Mouse (Mus musculus): ENCODE measurements at regions not wholly inside any gene's neighbourhood (a gene's known extent, or its start where the extent isn't known, plus 50 kb on each side); places are given as distances from the start of the nearest gene placed in this dataset.

DNA sequence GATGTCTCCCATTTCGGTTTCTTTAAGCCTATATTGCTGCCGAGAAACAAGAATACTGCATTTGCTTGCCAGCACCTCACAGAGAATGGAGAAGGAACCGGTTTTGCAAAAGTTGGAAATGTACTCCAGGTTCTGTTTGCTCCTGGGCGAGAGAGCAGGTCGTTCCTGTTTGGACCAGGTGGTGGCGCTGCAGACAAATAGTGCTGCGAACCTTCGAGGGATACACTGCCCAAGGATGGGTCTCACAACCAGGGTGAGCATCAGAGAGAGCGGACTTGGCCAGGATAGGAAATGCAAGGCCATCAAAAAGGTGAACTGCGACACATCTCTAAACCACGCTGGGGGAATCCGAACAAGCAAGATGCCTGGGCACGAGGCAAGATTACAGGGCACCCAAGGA is 54.0 kb upstream of the Ets2 start:
- H3K27me3 ChIP-seq: no peaks in the 10 kb centered on the region
- peak; percentile 92 for TF ChIP-seq CTCF (IDR thresholded peaks at IDR 0.05)
- DNase-seq (ENCODE audit: low read depth, low spot score) (no peak), ATAC-seq (peak; percentile 44)
- in situ Hi-C loops (cut with MboI; ENCODE audit: low pct_unique_long_range_greater_than_20kb): no loop called here
- CTCF ChIA-PET: interaction anchor here (1.5 kb wide), 2 partner anchors 95 to 298 kb away, joined by 3 to 8 read pairs; no protein-coding TSS in a partner anchor
- POLR2A ChIA-PET: no interaction called here

DNA sequence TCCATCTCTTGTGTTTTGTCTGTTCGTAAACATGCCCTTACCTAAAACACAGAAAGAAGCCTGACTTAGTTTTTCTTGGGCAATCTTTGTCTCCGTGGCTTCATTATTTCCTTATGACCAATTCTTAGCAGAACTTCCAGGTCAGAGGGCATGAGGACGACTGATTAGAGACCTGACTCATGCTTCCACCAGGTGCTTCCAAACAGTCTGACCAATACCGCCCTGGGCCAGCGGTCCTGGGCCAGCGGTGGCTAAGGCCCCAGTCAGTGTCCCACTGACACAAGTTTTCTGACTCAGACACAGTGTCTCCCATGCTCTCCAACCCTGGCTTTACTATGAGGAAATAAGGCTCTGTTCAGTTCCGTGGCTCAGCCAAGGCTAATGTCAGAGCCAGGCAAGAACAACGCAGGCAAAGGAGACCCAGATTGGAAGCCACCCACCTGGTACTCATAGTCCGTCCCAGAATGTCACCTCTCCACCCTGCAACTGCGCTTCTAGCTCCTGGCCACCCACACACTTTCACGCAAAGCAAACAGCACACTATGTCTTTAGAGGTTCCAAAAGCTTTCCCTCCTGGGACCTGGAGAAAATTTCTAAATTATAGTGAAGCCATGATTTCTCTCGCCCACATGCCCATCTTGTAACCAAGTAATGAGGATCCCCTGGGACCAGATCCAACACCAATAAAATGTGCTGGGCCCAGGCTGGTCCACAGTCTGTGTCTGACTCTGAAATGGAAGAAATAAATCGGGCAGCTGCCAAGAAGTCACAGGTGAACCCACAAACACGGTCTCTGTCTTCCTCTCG is 56.6 kb upstream of the Erg start:
- POLR2A ChIA-PET: interaction anchor here (0.6 kb wide), 1 partner anchor 8 kb away, joined by 5 read pairs; no protein-coding TSS in a partner anchor
- ATAC-seq (peak; percentile 8), DNase-seq (ENCODE audit: low read depth, low spot score) (no peak)
- H3K27me3 ChIP-seq: peaks cover 5% of the 10 kb centered on the region
- in situ Hi-C loops (cut with MboI; ENCODE audit: low pct_unique_long_range_greater_than_20kb): no loop called here
- CTCF ChIA-PET: interaction anchor here (1.6 kb wide), 1 partner anchor 8 kb away, joined by 4 read pairs; no protein-coding TSS in a partner anchor
- no peak for TF ChIP-seq CTCF (IDR thresholded peaks at IDR 0.05)

DNA sequence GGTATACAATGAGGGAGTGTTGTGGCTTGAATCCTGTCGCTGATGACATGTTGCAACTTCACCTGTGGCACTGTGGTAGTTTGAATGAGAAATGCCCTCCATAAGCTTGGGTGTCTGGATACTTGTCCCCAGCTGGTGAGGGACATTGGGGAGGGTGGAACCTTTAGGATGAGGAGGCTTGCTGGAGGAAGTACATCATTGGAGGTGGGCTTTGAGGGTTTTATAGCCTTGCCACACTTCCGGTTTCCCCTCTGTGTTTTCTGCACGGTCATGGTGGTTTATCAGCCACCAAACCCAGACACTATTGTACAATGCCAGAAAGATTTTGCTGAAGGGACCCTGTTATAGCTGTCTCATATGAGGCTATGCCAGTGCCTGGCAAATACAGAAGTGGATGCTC is 54.3 kb upstream of the Erg start:
- POLR2A ChIA-PET: no interaction called here
- CTCF ChIA-PET: no interaction called here
- no peak for DNase-seq (ENCODE audit: low read depth, low spot score)
- no peak for ATAC-seq
- no peak for TF ChIP-seq CTCF (IDR thresholded peaks at IDR 0.05)
- peaks cover 5% of the 10 kb centered on the region for H3K27me3 ChIP-seq
- in situ Hi-C loops (cut with MboI; ENCODE audit: low pct_unique_long_range_greater_than_20kb): no loop called here

DNA sequence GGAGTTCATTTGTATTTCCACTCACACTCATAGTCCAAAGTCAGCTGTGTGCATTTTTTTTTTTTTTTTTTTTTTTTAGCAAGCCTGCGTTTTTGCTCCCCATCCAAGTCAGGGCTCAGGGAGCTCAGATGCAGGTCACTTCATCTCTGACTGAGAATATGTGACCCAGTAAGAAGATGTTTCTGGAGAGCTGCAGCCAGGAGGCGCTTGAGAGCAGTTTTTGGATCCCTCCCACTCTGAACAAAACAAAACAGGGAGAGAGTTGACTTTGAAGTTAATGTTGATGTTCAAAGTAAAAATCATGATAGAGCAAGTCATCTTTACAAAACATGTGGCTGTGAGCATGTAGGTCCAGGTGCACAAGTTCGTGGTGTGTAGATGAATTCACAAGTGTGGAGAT is 53.3 kb upstream of the Erg start:
- H3K27me3 ChIP-seq: peaks cover 5% of the 10 kb centered on the region
- CTCF ChIA-PET: interaction anchor here (1.0 kb wide), 1 partner anchor 13 kb away, joined by 4 read pairs; no protein-coding TSS in a partner anchor
- no peak for ATAC-seq
- in situ Hi-C loops (cut with MboI; ENCODE audit: low pct_unique_long_range_greater_than_20kb): no loop called here
- no peak for DNase-seq (ENCODE audit: low read depth, low spot score)
- no peak for TF ChIP-seq CTCF (IDR thresholded peaks at IDR 0.05)
- POLR2A ChIA-PET: no interaction called here

DNA sequence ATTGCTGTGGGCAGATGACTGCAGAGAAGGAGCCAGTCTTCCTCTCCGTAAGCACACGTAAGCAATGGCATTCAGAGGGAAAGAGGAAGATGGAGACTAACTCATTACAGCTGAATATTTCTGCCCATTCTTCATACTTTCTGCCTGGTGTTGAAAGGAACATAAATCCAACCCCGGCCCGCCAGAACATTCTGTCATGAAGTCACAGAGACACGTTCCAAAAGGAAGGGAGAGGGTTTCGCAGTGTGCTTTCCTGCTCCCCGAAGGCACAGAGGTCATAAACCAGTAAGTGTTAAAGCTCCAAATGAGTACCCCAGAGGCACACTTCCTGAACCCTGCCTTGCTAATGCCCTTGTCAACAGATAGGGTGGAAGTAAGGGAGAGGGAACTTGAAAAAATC is 51.5 kb upstream of the Erg start:
- no peak for TF ChIP-seq CTCF (IDR thresholded peaks at IDR 0.05)
- in situ Hi-C loops (cut with MboI; ENCODE audit: low pct_unique_long_range_greater_than_20kb): no loop called here
- H3K27me3 ChIP-seq: peaks cover 5% of the 10 kb centered on the region
- DNase-seq (ENCODE audit: low read depth, low spot score) (no peak), ATAC-seq (no peak)
- CTCF ChIA-PET: interaction anchor here (1.0 kb wide), 1 partner anchor 164 kb away, joined by 3 read pairs; no protein-coding TSS in a partner anchor
- POLR2A ChIA-PET: no interaction called here

DNA sequence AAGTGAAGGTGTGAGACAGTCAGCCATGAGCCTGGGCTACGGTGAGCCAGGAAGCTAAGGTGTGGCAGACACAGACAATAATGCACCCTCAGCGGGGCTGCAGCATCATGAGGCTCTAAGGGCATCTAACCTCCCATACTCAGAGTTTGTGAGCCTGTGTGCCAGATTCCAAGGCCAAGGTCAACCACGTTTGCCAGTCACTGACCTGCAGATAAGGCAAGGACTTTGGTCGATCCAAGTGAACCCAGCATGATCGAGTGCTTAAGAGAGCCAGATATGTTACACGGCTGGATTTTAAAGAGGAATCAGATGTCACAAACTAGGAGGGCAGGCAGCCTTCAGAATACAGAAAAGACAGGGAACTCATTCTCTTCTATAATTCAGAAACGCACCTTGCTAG is 50.2 kb upstream of the Erg start:
- ChIA-PET POLR2A (no interaction called here), CTCF (no interaction called here)
- H3K27me3 ChIP-seq: peaks cover 5% of the 10 kb centered on the region
- DNase-seq (ENCODE audit: low read depth, low spot score) (no peak), ATAC-seq (no peak)
- TF ChIP-seq CTCF (IDR thresholded peaks at IDR 0.05): no peak
- in situ Hi-C loops (cut with MboI; ENCODE audit: low pct_unique_long_range_greater_than_20kb): no loop called here
